Mouse (Mus musculus) spleen, adult 2 months (tissue): ENCODE measurements around the gene Vmn1r84. TPM values are rescaled to one million over a fixed set of nuclear protein-coding genes. Genes with fewer than 3 reads are reported as not detected.

Experiments used
- DNase-seq, 2 experiments: peaks; one replicate each; pipeline versions ENCODE4 v3.0.0 to v3.0.0-alpha.2; 2012 to 2021; ENCODE audit warnings: low spot score in 2 of 2, low read depth in 1 of 2
- H3K27ac ChIP-seq: fragments of 200-500 bp; 2 replicates; pipeline ENCODE4 v1.5.1; 2012; ENCODE audit warnings: low read length, inconsistent platforms; ENCODE audit not compliant: insufficient read depth
- H3K27me3 ChIP-seq: fragments of 200-500 bp; 2 replicates; pipeline ENCODE4 v1.6.1; 2012; ENCODE audit warnings: mild to moderate bottlenecking, moderate library complexity, low read length, inconsistent platforms; ENCODE audit not compliant: control insufficient read depth, insufficient read depth
- H3K36me3 ChIP-seq: fragments of 200-500 bp; 2 replicates; pipeline ENCODE4 v1.6.1; 2012; ENCODE audit warnings: mild to moderate bottlenecking, low read length, inconsistent platforms; ENCODE audit not compliant: control insufficient read depth, insufficient read depth
- H3K4me1 ChIP-seq: fragments of 200-500 bp; 2 replicates; pipeline ENCODE4 v1.6.1; 2011; ENCODE audit warnings: inconsistent platforms; ENCODE audit not compliant: control insufficient read depth, insufficient read depth, insufficient read length
- H3K4me3 ChIP-seq: fragments of 200-500 bp; 2 replicates; pipeline ENCODE4 v1.5.1; 2011; ENCODE audit warnings: mild to moderate bottlenecking, inconsistent platforms; ENCODE audit not compliant: insufficient read depth, insufficient read length; ENCODE audit errors: extremely low read depth
- CTCF ChIP-seq: fragments of 200-500 bp; IDR thresholded peaks from 2 replicates; pipeline ENCODE4 v1.5.1; 2011; ENCODE audit warnings: mild to moderate bottlenecking, inconsistent platforms; ENCODE audit not compliant: insufficient read depth, insufficient read length, insufficient replicate concordance; ENCODE audit errors: extremely low read depth
- POLR2A ChIP-seq: fragments of 200-500 bp; IDR thresholded peaks from 2 replicates; pipeline ENCODE4 v1.6.1; 2011; ENCODE audit warnings: low read depth, low read length, inconsistent platforms
- WGBS: fragments of 180-500 bp; shearing (Covaris S2); methylation state at CpG from one replicate; pipeline ENCODE4 v1.1.7; 2018; 5-methylcytosine and 5-hydroxymethylcytosine counted together
- polyA plus RNA-seq: library from polyadenylated mRNA; depleted of rRNA; stranded (reverse); fragments of >200 nt; gene quantifications from 2 replicates; pipeline ENCODE4 v1.2.3, GENCODE M21; 2012; rRNA removed

The Vmn1r84 gene
- polyA plus RNA-seq, result not detected in 2 replicates

DNA sequence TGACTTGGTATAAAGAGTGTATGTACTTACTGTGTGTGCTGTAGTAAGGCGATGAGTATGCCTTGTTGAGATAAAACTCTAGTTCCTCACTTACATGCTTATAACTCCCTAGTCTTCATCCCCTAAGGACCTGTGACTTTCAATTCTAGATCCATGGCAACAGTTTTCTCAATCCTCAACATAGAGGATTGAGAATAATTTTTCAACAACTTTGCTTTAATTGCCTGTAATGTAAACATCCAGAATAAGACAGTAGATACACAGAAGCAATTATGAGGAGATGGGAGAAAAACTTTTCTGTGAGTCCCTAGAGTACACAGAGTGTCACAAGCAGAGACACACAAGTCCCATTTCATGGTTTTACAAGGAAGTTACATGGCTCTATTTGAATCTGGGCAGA lies at the start of gene Vmn1r84:
TSS of gene Vmn1r84 (minus strand) at position 101 of the 400 bp plus-strand sequence.
- Histone ChIP-seq H3K4me1 (no peaks in the 10 kb centered on the region), H3K4me3 (no peak within 1 kb of the TSS), H3K27ac (no peak within 1 kb of the TSS), H3K27me3 (no peaks in the 10 kb centered on the region), H3K36me3 (no peaks in the 10 kb centered on the region)
- no peak for DNase-seq
- WGBS, result 71% methylated on average over 1 of the region's 1 CpGs
- TF ChIP-seq POLR2A (no peak), CTCF (no peak)

DNA sequence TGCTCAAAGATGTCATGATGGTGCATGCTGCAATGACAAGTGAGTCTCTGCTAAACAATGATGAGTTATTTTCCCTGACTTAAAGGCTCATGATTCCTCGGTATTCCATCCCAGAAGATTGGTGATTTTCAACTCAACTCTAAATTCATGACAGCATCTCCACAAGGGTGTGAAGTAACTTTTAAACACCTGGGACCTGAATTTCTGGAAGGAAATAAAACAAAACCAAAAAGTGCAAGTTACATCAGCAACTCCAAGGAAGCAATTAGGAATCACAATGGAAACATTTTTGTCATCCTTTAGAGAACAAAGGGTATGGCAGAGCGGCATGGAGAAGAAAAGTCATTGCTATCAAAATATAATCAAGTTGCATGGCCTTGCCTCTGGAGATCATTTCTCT lies 39.7 kb downstream of the Vmn1r84 start, which contains the start of gene Vmn1r83:
TSS of gene Vmn1r83 (minus strand) at position 101 of the 400 bp plus-strand sequence.
- H3K27me3 ChIP-seq, result no peaks in the 10 kb centered on the region
- TF ChIP-seq POLR2A (no peak), CTCF (no peak)
- no peaks in the 10 kb centered on the region for H3K4me1 ChIP-seq
- no peaks in the 10 kb centered on the region for H3K36me3 ChIP-seq
- H3K27ac ChIP-seq, result no peak within 1 kb of the TSS
- H3K4me3 ChIP-seq, result no peak within 1 kb of the TSS
- WGBS, result 79% methylated on average over 2 of the region's 2 CpGs
- DNase-seq, result no peak

Other genes starting within 250 kb of the Vmn1r84 start
- gene Vmn1r78, start 219.0 kb downstream of the Vmn1r84 start, polyA plus RNA-seq, result not detected in 2 replicates
- gene Vmn1r79, start 198.0 kb downstream of the Vmn1r84 start, polyA plus RNA-seq, result 0.14 TPM in 1 of 2 replicates, not detected in the other
- not detected in 2 replicates for gene Vmn1r80, start 180.0 kb downstream of the Vmn1r84 start, polyA plus RNA-seq
- not detected in 2 replicates for gene Vmn1r81, start 101.0 kb downstream of the Vmn1r84 start, polyA plus RNA-seq
- not detected in 2 replicates for gene Vmn1r82, start 68.8 kb downstream of the Vmn1r84 start, polyA plus RNA-seq
- gene Vmn1r83, start 39.8 kb downstream of the Vmn1r84 start, polyA plus RNA-seq, result not detected in 2 replicates
- gene Zfp551, start 53.5 kb upstream of the Vmn1r84 start, polyA plus RNA-seq, result 0.27 and 0.39 TPM in 2 replicates
- gene Zfp606, start 109.0 kb upstream of the Vmn1r84 start, polyA plus RNA-seq, result 2.2 and 2.6 TPM in 2 replicates
- gene 2900092C05Rik, start 143.2 kb upstream of the Vmn1r84 start, polyA plus RNA-seq, result not detected in 2 replicates
- not detected in 2 replicates for gene Vmn2r53, start 239.5 kb upstream of the Vmn1r84 start, polyA plus RNA-seq